Mouse (Mus musculus): ENCODE measurements around the gene B4galnt4. TPM values are rescaled to one million over a fixed set of nuclear protein-coding genes. Genes with fewer than 3 reads are reported as not detected.
"Not testable (repeated sequence)": the region's sequence is repeated elsewhere in the genome, so short reads cannot be mapped to it uniquely, and the experiment has no call there.

B4galnt4 gene
- total and polyA plus RNA-seq, 2 experiments from 2014 or later: 41.8 to 124 TPM

GRCm38 (mm10) chr7:141032458-141033167, 28.3 kb upstream of the B4galnt4 start:
- H3K27ac ChIP-seq: no peak overlapping the region
- H3K27me3 ChIP-seq (ENCODE audit: insufficient read depth, low read length): no peaks in the 10 kb centered on the region
- no peaks in the 10 kb centered on the region for H3K36me3 ChIP-seq (ENCODE audit: insufficient read depth, low read length)
- no peaks in the 10 kb centered on the region for H3K9me3 ChIP-seq (ENCODE audit: low read length)
- no peak overlapping the region for H3K4me2 ChIP-seq (ENCODE audit: low read depth, low read length)
- H3K4me1 ChIP-seq (ENCODE audit: insufficient read depth, low read length): no peaks in the 10 kb centered on the region
- no peak overlapping the region for H3K4me3 ChIP-seq (ENCODE audit: low read length)
- TF ChIP-seq CTCF (IDR thresholded peaks at IDR 0.05; ENCODE audit: low read depth): no peak
- ATAC-seq: no peak
- no peak overlapping the region for H3K9ac ChIP-seq (replicated peaks; ENCODE audit: low read length)
- WGBS: 82% methylated on average over 9 of the region's 9 CpGs
- no peak for DNase-seq (ENCODE audit: low spot score)

- not testable (repeated sequence) for H3K4me3 ChIP-seq (ENCODE audit: low read length); H3K27me3 ChIP-seq (ENCODE audit: insufficient read depth, low read length); ATAC-seq; DNase-seq (ENCODE audit: low spot score); H3K9ac ChIP-seq (replicated peaks; ENCODE audit: low read length); H3K4me2 ChIP-seq (ENCODE audit: low read depth, low read length); H3K9me3 ChIP-seq (ENCODE audit: low read length); H3K27ac ChIP-seq; H3K4me1 ChIP-seq (ENCODE audit: insufficient read depth, low read length); H3K36me3 ChIP-seq (ENCODE audit: insufficient read depth, low read length)
- 84% methylated on average over 1 of the region's 2 CpGs for WGBS
Observed at GRCm38 (mm10) chr7:141036624-141037023, 24.3 kb upstream of the B4galnt4 start.

GRCm38 (mm10) chr7:141038090-141039032, 22.5 kb upstream of the B4galnt4 start:
- DNase-seq (ENCODE audit: low spot score) (no peak), ATAC-seq (no peak)
- Histone ChIP-seq H3K27me3 (ENCODE audit: insufficient read depth, low read length) (no peaks in the 10 kb centered on the region), H3K9ac (replicated peaks; ENCODE audit: low read length) (no peak overlapping the region), H3K4me1 (ENCODE audit: insufficient read depth, low read length) (no peaks in the 10 kb centered on the region), H3K4me3 (ENCODE audit: low read length) (no peak overlapping the region), H3K27ac (no peak overlapping the region), H3K36me3 (ENCODE audit: insufficient read depth, low read length) (no peaks in the 10 kb centered on the region), H3K9me3 (ENCODE audit: low read length) (no peaks in the 10 kb centered on the region), H3K4me2 (ENCODE audit: low read depth, low read length) (no peak overlapping the region)
- 82% methylated on average over 20 of the region's 21 CpGs for WGBS
- no peak for TF ChIP-seq CTCF (IDR thresholded peaks at IDR 0.05; ENCODE audit: low read depth)

- H3K36me3 ChIP-seq (ENCODE audit: insufficient read depth, low read length): no peaks in the 10 kb centered on the region
- no peak overlapping the region for H3K4me2 ChIP-seq (ENCODE audit: low read depth, low read length)
- no peak for TF ChIP-seq CTCF (IDR thresholded peaks at IDR 0.05; ENCODE audit: low read depth)
- H3K27me3 ChIP-seq (ENCODE audit: insufficient read depth, low read length): no peaks in the 10 kb centered on the region
- ATAC-seq (no peak), DNase-seq (ENCODE audit: low spot score) (no peak)
- H3K27ac ChIP-seq: no peak overlapping the region
- H3K4me3 ChIP-seq (ENCODE audit: low read length): no peak overlapping the region
- no peak overlapping the region for H3K9ac ChIP-seq (replicated peaks; ENCODE audit: low read length)
- H3K4me1 ChIP-seq (ENCODE audit: insufficient read depth, low read length): no peaks in the 10 kb centered on the region
- WGBS: 91% methylated on average over 4 of the region's 4 CpGs
- no peaks in the 10 kb centered on the region for H3K9me3 ChIP-seq (ENCODE audit: low read length)
Observed at GRCm38 (mm10) chr7:141039386-141040107, 21.4 kb upstream of the B4galnt4 start.

- Histone ChIP-seq H3K9ac (replicated peaks; ENCODE audit: low read length) (no peak overlapping the region), H3K4me3 (ENCODE audit: low read length) (no peak overlapping the region), H3K27me3 (ENCODE audit: insufficient read depth, low read length) (no peaks in the 10 kb centered on the region), H3K4me2 (ENCODE audit: low read depth, low read length) (0 out of 2 replicates have a peak overlapping the region, but pooled peaks have one; percentile 7), H3K9me3 (ENCODE audit: low read length) (no peaks in the 10 kb centered on the region), H3K36me3 (ENCODE audit: insufficient read depth, low read length) (no peaks in the 10 kb centered on the region), H3K4me1 (ENCODE audit: insufficient read depth, low read length) (no peaks in the 10 kb centered on the region), H3K27ac (peak overlapping the region; percentile 77)
- DNase-seq (ENCODE audit: low spot score) (no peak), ATAC-seq (no peak)
- TF ChIP-seq CTCF (IDR thresholded peaks at IDR 0.05; ENCODE audit: low read depth): no peak
- 41% methylated on average over 6 of the region's 9 CpGs for WGBS
Observed at GRCm38 (mm10) chr7:141040867-141041606, 19.9 kb upstream of the B4galnt4 start.

GRCm38 (mm10) chr7:141041661-141042060, 19.2 kb upstream of the B4galnt4 start:
- Histone ChIP-seq H3K9ac (replicated peaks; ENCODE audit: low read length) (no peak overlapping the region), H3K4me3 (ENCODE audit: low read length) (no peak overlapping the region), H3K27me3 (ENCODE audit: insufficient read depth, low read length) (no peaks in the 10 kb centered on the region), H3K4me1 (ENCODE audit: insufficient read depth, low read length) (no peaks in the 10 kb centered on the region), H3K4me2 (ENCODE audit: low read depth, low read length) (no peak overlapping the region), H3K9me3 (ENCODE audit: low read length) (no peaks in the 10 kb centered on the region), H3K36me3 (ENCODE audit: insufficient read depth, low read length) (no peaks in the 10 kb centered on the region), H3K27ac (peak overlapping the region; percentile 77)
- WGBS: 18% methylated on average over 5 of the region's 5 CpGs
- peak; percentile 78 for DNase-seq (ENCODE audit: low spot score)
- peak; percentile 89 for ATAC-seq
- TF ChIP-seq CTCF (IDR thresholded peaks at IDR 0.05; ENCODE audit: low read depth): no peak
